Mouse (Mus musculus) liver, adult (tissue): ENCODE data around the gene Pde4a.

Source experiments
- GATA4 ChIP-seq: IDR thresholded peaks from 2 replicates; pipeline ENCODE4 v1.6.1; 2014; ENCODE audit warnings: mild to moderate bottlenecking, low read length; ENCODE audit not compliant: insufficient replicate concordance

Gene Pde4a

DNA sequence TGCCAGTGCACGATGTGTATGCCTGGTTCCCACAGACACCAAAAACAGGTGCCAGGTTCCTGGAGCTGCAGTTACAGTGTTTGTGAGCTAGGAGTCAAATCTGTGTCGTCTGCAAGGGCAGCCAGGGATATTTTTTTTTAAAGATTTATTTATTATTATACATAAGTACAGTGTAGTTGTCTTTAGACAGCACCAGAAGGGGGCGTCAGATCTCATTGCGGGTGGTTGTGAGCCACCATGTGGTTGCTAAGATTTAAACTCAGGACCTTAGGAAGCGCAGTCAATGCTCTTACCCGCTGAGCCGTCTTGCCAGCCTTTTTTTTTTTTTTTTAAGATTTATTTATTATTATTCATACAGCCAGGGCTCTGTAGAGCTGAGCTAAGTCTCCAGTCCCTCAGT is 24.4 kb downstream of the Pde4a start:
- TF ChIP-seq GATA4, result no peak

GRCm38 (mm10) chr9:21190670-21191069 is 25.2 kb downstream of the Pde4a start:
- TF ChIP-seq GATA4, result no peak

DNA sequence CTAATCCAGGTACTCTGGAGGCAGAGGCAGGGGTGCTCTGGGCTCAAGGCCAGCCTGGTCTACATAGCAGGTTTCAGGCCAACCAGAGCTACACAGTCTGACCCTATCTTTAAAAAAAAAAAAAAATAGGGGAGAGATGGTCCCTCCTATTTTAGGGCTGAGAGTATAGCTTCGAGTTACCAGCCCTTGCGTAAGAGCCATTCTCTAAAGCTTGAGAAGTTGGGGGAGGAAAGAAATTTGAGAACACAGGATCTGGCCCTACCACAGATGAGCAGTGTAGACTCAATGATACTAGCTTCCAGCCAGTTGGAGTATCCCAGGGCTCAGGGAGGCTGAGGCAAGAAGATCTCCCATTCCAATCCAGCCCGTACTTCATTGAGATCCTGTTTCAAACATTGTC is 28.3 kb downstream of the Pde4a start:
- TF ChIP-seq GATA4, result no peak

GRCm38 (mm10) chr9:21194787-21195493 is 29.4 kb downstream of the Pde4a start:
- no peak for TF ChIP-seq GATA4

DNA sequence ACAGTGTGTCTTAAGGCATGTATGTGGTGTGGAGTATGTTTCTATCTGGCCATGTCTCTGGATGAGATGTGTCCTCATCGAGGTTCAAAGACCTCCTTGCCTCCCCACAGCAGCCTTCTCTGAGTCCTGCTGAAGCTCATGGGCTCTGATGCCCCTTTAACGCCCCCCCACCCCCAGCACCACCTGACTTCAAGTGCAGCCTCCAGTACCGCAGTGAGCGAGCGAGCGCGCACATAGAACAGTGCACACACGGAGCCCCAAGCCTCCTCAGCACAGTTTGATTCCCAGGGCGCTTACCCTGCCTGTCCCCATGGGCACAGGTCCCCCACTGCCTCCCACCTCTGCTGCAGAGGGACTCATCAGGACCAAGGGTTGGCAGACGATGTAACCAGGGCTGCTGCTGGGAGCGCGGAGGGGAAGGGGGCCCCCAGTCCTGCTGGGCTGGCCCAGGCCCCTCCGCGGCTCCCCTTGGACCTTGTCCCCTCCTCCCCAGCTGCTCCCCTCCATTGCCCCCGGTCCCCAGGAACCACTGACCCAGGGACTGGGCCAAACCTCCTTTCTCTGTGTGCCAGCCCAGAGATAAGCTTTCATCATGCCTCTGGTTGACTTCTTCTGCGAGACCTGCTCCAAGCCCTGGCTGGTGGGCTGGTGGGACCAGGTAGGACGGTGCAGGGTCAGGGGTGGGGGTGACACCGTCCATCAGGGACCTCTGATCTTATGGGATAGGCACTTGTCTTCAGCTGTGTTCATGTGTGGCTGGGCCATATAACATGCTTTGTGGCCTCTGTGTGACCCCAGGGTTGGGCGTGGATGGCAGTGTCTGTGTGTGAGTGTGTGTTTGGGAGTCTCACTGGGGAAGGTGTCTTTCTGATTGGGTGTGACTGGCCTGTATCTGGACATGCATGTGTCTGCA is 31.3 kb downstream of the Pde4a start:
- no peak for TF ChIP-seq GATA4

DNA sequence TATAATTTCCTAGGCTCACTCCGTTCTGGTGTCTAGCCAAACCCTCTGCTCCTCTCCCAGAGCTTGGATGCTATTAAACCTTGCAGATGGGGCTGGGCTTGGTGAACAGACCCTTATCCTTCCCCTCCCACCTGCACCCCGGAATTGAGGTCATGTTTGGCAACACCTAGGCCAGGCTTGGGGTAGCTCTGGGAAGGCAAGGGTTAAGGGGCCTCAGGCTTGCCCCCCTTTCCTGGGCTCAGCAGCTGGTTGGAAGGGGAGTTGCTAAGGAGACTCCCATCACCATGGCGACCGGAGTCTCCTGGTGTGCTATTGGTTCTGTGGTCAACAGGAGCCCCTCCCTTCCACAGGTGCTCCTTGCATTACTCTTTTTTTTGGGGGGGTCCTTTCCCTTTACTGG is 32.5 kb downstream of the Pde4a start:
- TF ChIP-seq GATA4, result no peak

- TF ChIP-seq GATA4, result no peak
Observed at GRCm38 (mm10) chr9:21198960-21199359, 33.4 kb downstream of the Pde4a start.

- TF ChIP-seq GATA4, result no peak
Observed at GRCm38 (mm10) chr9:21204156-21204527, 38.6 kb downstream of the Pde4a start.

- TF ChIP-seq GATA4, result no peak
Observed at GRCm38 (mm10) chr9:21204528-21205272, 39.2 kb downstream of the Pde4a start.

DNA sequence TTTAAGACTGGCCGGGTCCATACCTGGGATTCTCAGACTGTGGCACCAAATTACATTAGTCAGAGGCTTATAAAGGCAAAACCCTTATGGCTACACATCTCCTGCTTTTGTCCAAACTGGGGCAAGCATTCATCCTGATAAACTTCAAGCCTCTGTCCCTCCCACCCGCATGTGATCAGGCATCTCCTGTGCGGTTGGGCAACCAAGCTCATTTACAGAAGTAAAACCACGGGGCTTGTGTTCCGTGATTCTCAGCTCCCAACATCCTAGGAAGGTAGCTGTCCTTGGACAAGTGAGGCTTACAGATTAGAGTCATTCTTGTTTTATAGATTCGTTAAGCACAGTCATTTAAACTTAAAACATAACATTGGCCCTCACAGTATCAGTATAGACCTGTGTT is 41.3 kb downstream of the Pde4a start:
- no peak for TF ChIP-seq GATA4

DNA sequence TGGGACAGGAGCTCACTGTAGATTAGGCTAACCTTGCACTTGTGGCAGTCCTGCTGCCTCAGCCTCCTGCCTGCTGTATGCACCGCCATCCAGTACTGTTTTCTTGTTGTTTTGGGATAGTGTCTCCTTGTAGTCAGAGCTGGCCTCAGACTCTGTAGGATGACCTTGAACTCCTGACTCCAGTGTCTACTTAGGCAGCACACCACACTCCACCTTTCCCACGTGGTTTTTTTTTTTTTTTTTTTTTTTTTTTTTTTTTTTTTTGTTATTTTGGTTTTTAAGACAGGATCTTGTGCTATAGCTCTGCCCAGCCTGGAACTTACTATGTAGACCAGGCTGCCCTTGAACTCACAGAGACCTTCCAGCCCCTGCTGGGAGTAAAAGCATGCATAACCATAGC is 43.1 kb downstream of the Pde4a start:
- no peak for TF ChIP-seq GATA4

GRCm38 (mm10) chr9:21210821-21211220 is 45.3 kb downstream of the Pde4a start:
- TF ChIP-seq GATA4, result no peak

DNA sequence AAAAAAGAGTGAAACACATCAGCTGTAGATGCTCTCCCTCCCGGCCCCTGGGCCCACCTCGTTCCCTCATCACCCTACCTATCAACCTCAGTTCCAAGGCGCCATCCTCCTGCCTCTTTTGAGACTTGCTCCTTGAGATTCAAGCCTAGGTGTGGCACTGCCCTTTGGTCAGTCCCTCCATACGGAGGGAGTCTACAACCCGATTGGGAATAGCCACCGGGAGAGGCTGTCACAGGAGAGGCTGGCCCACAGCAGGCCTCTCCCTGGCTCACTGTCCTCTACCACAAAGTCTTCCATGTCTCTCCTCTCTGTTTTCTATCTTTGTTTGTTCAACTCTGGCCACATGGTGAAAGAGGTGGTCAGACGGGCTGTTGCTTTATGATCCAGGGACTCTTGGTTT is 46.1 kb downstream of the Pde4a start:
- TF ChIP-seq GATA4, result no peak

DNA sequence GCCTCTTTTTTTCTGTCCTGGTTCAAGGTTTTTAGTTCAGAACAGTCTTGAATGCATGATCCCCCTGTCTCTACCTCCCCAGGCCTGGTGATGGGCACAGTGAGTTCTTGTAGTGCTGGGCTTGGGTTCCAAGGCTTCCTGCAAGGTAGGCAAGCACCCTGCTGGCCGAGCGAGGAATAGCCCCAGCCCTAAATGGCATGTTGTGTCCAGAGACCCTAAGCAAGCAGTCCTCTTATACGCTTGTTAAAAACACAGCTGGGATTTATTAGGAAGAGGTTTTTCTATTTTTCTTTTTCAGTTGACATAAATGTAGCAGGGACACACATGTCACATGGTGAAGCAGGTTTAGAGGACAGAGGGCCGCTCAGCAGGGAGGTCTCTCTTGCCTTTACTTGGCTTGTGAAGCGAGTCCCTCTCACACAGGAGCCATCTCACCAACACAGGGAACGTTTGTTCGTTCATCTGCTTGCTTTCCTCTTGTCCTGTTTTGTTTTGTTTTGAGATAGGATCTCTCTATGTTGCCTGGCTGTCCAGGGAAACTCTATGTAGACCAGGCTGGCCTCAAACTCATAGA is 48.2 kb downstream of the Pde4a start:
- no peak for TF ChIP-seq GATA4
